Mouse (Mus musculus) MEL (cell line): Measurements from ENCODE around the gene Irgm1. TPM values are rescaled to one million over a fixed set of nuclear protein-coding genes. Genes with fewer than 3 reads are reported as not detected.

ENCODE experiments used
- DNase-seq: peaks from one replicate; pipeline ENCODE4 v3.0.0; 2011; ENCODE audit warnings: low read depth, low spot score
- H3K27ac ChIP-seq: 2 replicates; pipeline ENCODE4 v1.5.1; 2012; ENCODE audit warnings: low read depth, mild to moderate bottlenecking, control low read depth, low read length, moderate library complexity; ENCODE audit not compliant: control insufficient read depth
- H3K27me3 ChIP-seq, 2 experiments: fragments of 150-350 bp in 1 of 2; sonication (generic) in 1 of 2; 2 replicates each; pipeline ENCODE4 v1.6.1; 2012; ENCODE audit warnings: low read length in 2 of 2, mild to moderate bottlenecking in 2 of 2, improper control_type of control experiment in 1 of 2, moderate library complexity in 1 of 2; ENCODE audit not compliant: insufficient read depth in 2 of 2, control insufficient read depth in 1 of 2
- H3K36me3 ChIP-seq, 2 experiments: 2 replicates each; pipeline ENCODE4 v1.6.1; 2012 to 2014; ENCODE audit warnings: low read length in 2 of 2, improper control_type of control experiment in 1 of 2, inconsistent platforms in 1 of 2, mild to moderate bottlenecking in 1 of 2; ENCODE audit not compliant: insufficient read depth in 2 of 2, control insufficient read depth in 1 of 2
- H3K4me1 ChIP-seq, 2 experiments: fragments of 150-350 bp in 1 of 2; sonication (generic) in 1 of 2; 2 replicates each; pipeline ENCODE4 v1.6.1; 2012; ENCODE audit warnings: low read length in 2 of 2, improper control_type of control experiment in 1 of 2, mild to moderate bottlenecking in 1 of 2; ENCODE audit not compliant: insufficient read depth in 2 of 2, control insufficient read depth in 1 of 2
- H3K4me3 ChIP-seq, 2 experiments: fragments of 150-350 bp in 1 of 2; sonication (generic) in 1 of 2; 2 replicates each; pipeline ENCODE4 v1.5.1; 2012; ENCODE audit warnings: low read depth in 2 of 2, low read length in 2 of 2, mild to moderate bottlenecking in 2 of 2, moderate library complexity in 2 of 2, control low read depth in 1 of 2, improper control_type of control experiment in 1 of 2; ENCODE audit not compliant: control insufficient read depth in 1 of 2, insufficient read depth in 1 of 2
- H3K79me2 ChIP-seq: 2 replicates; pipeline ENCODE4 v1.6.1; 2012; ENCODE audit warnings: mild to moderate bottlenecking, low read length, moderate library complexity; ENCODE audit not compliant: control insufficient read depth, poor library complexity, insufficient read depth
- H3K9ac ChIP-seq: 2 replicates; pipeline ENCODE4 v1.6.1; 2012; ENCODE audit warnings: low read depth, mild to moderate bottlenecking, control low read depth, low read length, moderate library complexity; ENCODE audit not compliant: control insufficient read depth, poor library complexity, severe bottlenecking
- H3K9me3 ChIP-seq: fragments of 150-350 bp; sonication (generic); replicated peaks from 2 replicates; pipeline ENCODE4 v1.6.1; 2012; ENCODE audit warnings: mild to moderate bottlenecking, low read length, improper control_type of control experiment, moderate library complexity; ENCODE audit not compliant: insufficient read depth
- CHD1 ChIP-seq: IDR thresholded peaks from 2 replicates; pipeline ENCODE4 v1.6.1; 2012; ENCODE audit warnings: low read depth, mild to moderate bottlenecking, inconsistent platforms, low read length, improper control_type of control experiment
- CTCF ChIP-seq, 3 experiments: IDR thresholded peaks in 2 of 3; conservative IDR thresholded peaks in 1 of 3; 2 replicates each; pipeline ENCODE4 v1.5.1; 2011 to 2012; ENCODE audit warnings: low read length in 3 of 3, low read depth in 2 of 3, mild to moderate bottlenecking in 2 of 3, improper control_type of control experiment in 1 of 3, inconsistent platforms in 1 of 3, mixed read lengths in 1 of 3, moderate library complexity in 1 of 3; ENCODE audit not compliant: control insufficient read depth in 1 of 3, insufficient read depth in 1 of 3, poor library complexity in 1 of 3, severe bottlenecking in 1 of 3
- E2F4 ChIP-seq: IDR thresholded peaks from 2 replicates; pipeline ENCODE4 v1.6.1; 2011; ENCODE audit warnings: low read depth, low read length, improper control_type of control experiment, borderline replicate concordance
- ETS1 ChIP-seq: IDR thresholded peaks from 2 replicates; pipeline ENCODE4 v1.6.1; 2012; ENCODE audit warnings: low read depth, mild to moderate bottlenecking, inconsistent platforms, low read length, improper control_type of control experiment, moderate library complexity
- KAT2A ChIP-seq: conservative IDR thresholded peaks from 2 replicates; pipeline ENCODE4 v1.6.1; 2012; ENCODE audit warnings: low read depth, low read length, improper control_type of control experiment, inconsistent platforms
- MAX ChIP-seq: IDR thresholded peaks from 2 replicates; pipeline ENCODE4 v1.6.1; 2011; ENCODE audit warnings: low read length, improper control_type of control experiment
- MXI1 ChIP-seq: IDR thresholded peaks from 2 replicates; pipeline ENCODE4 v1.6.1; 2011; ENCODE audit warnings: mild to moderate bottlenecking, low read depth, low read length, improper control_type of control experiment
- MYC ChIP-seq: IDR thresholded peaks from 2 replicates; pipeline ENCODE4 v1.6.1; 2011; ENCODE audit warnings: low read depth, mild to moderate bottlenecking, low read length, improper control_type of control experiment, moderate library complexity
- NELFE ChIP-seq: IDR thresholded peaks from 2 replicates; pipeline ENCODE4 v1.6.1; 2011; ENCODE audit warnings: low read depth, low read length, improper control_type of control experiment
- NRF1 ChIP-seq: IDR thresholded peaks from 2 replicates; pipeline ENCODE4 v1.6.1; 2014; ENCODE audit warnings: low read depth, mild to moderate bottlenecking, inconsistent platforms, low read length, improper control_type of control experiment, moderate library complexity; ENCODE audit not compliant: poor library complexity, insufficient read depth, severe bottlenecking
- POLR2A ChIP-seq, 2 experiments: IDR thresholded peaks; 2 replicates each; pipeline ENCODE4 v1.6.1; 2011 to 2012; ENCODE audit warnings: low read length in 2 of 2, mild to moderate bottlenecking in 2 of 2, control low read depth in 1 of 2, improper control_type of control experiment in 1 of 2, low read depth in 1 of 2, moderate library complexity in 1 of 2; ENCODE audit not compliant: control insufficient read depth in 1 of 2, insufficient read depth in 1 of 2, poor library complexity in 1 of 2
- POLR2AphosphoS5 ChIP-seq: IDR thresholded peaks from 2 replicates; pipeline ENCODE4 v1.6.1; 2012; ENCODE audit warnings: low read depth, borderline replicate concordance, mild to moderate bottlenecking, inconsistent platforms, low read length, moderate library complexity, mixed read lengths
- SIN3A ChIP-seq: IDR thresholded peaks from 2 replicates; pipeline ENCODE4 v1.6.1; 2012; ENCODE audit warnings: low read length, improper control_type of control experiment, inconsistent platforms
- TAL1 ChIP-seq: IDR thresholded peaks from 2 replicates; pipeline ENCODE4 v1.6.1; 2012; ENCODE audit warnings: mild to moderate bottlenecking, inconsistent platforms, low read length, moderate library complexity, mixed read lengths
- TBP ChIP-seq: IDR thresholded peaks from 2 replicates; pipeline ENCODE4 v1.8.0; 2011; ENCODE audit warnings: low read depth, low read length, improper control_type of control experiment
- USF1 ChIP-seq: IDR thresholded peaks from 2 replicates; pipeline ENCODE4 v1.6.1; 2014; ENCODE audit warnings: low read depth, mild to moderate bottlenecking, inconsistent platforms, low read length, improper control_type of control experiment, moderate library complexity
- ZKSCAN1 ChIP-seq: IDR thresholded peaks from 2 replicates; pipeline ENCODE4 v1.6.1; 2012; ENCODE audit warnings: low read depth, mild to moderate bottlenecking, inconsistent platforms, low read length, improper control_type of control experiment, moderate library complexity
- ZMIZ1 ChIP-seq: IDR thresholded peaks from 2 replicates; pipeline ENCODE4 v1.6.1; 2012; ENCODE audit warnings: low read depth, mild to moderate bottlenecking, inconsistent platforms, low read length, improper control_type of control experiment, moderate library complexity
- polyA plus RNA-seq, 2 experiments: library from polyadenylated mRNA; stranded (reverse) in 1 of 2; unstranded in 1 of 2; fragments of >175 nt in 1 of 2; fragments of >200 nt in 1 of 2; gene quantifications; 2 replicates each; pipeline versions ENCODE4 v1.2.1 to v1.2.4; 2012; ENCODE audit warnings: low replicate concordance in 2 of 2, low read depth in 1 of 2; ENCODE audit not compliant: insufficient read length in 2 of 2, insufficient read depth in 1 of 2, missing spikeins in 1 of 2
- total RNA-seq: library from RNA; depleted of rRNA; stranded (reverse); fragments of 300-350 nt; gene quantifications from 2 replicates; pipeline ENCODE4 v1.2.3, GENCODE M21; 2012

The Irgm1 gene
- total and polyA plus RNA-seq, 3 experiments = 10.0 to 10.7 TPM; not detected in 1

DNA sequence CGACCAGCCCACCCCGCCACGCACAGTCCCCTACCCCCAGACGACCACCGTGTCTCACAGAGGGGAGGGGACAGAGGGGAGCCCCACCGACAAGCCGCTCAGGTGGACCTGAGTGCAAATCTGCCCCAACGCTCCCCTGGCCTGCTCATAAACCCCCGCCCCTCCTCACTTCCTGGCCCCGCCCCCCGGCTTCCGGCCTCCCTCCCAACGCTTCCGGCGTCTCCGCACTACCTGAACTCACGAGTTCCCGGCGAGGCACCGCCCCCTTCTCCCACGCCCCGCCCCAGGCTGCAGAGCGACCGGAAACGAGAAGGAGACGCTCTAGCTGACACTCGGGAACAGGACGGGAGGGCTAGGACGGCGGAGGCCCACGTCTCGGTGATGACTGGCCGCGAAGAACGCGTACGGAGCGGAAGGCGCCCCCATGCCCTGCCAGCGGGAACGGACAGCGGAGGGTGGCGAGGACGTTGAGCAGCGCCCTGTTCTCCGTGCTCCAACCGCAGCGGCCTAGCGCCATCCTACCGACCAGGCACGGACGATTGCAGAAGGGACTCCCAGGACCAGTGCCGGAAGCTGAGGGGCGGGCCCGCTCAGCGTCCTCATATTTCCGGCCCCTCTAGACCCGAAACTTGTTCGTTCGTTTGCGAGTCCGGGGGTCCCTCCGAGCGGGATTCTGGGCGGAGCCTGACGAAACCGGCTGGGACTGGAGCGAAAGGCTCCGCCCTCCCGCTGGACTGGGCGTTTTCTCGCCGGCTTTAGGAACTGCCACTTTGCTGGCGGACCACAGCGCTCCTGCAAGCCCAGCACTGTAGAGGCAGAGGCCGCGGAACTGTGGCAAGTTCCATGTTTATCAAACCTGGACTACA, 54.5 kb downstream of the Irgm1 start, which contains the start of gene Trim41 (continued):
- peak; percentile 69 for TF ChIP-seq ZMIZ1
- peak; percentile 85 to 87 for TF ChIP-seq POLR2A (IDR thresholded peaks at IDR 0.05; ENCODE audit: control insufficient read depth in 1 of 2, insufficient read depth in 1 of 2, low read depth in 1 of 2, low read length in 2 of 2, poor library complexity in 1 of 2)
- TF ChIP-seq E2F4 = no peak
- peak; percentile 60; the same call in 1 of the 2 replicates for TF ChIP-seq ETS1
- peak; percentile 63 for TF ChIP-seq USF1
- peak; percentile 55; the same call in 1 of the 2 replicates for TF ChIP-seq CHD1
- TF ChIP-seq CTCF (IDR thresholded peaks at IDR 0.05 in 2 of 3, conservative IDR thresholded peaks at IDR 0.05 in 1 of 3; ENCODE audit: control insufficient read depth in 1 of 3, insufficient read depth in 1 of 3, low read depth in 2 of 3, low read length in 3 of 3, poor library complexity in 1 of 3, severe bottlenecking in 1 of 3) = no peak
- TF ChIP-seq MXI1 = peak; percentile 90
- TF ChIP-seq MAX = no peak; the same call in 1 of the 2 replicates
- TF ChIP-seq NELFE = peak; percentile 80
- peak; percentile 80 for TF ChIP-seq KAT2A
- TF ChIP-seq TAL1 = no peak
- peak; percentile 53; the same call in 1 of the 2 replicates for TF ChIP-seq MYC
- TF ChIP-seq SIN3A = peak; percentile 91
- TF ChIP-seq, all 39 proteins: peak for 19

DNA sequence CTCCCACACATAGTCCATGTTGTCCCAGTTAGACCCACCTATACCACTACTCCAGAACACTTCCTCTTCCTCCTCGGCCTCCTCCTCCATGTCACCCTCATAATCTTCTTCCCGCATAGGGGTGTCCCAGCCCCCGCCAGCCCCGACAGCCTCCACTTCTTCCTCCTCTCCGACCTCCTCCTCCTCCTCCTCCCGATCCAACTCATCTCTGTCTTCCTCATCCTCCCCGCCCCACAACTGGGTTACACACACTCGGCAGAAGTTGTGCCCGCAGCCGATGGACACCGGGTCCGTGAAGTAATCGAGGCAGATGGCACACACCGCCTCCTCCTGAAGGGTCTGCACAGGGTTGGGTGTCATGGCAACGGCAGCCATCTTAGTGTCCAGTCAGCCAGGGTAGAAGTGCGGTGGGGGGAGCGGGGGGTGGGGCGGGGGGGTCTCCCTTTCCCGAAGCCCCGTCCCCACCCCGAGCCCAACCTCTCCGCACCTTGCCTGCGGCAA, 55.2 kb downstream of the Irgm1 start:
- Histone ChIP-seq H3K4me1 (peaks cover 14 to 41% of the 10 kb centered on the region in 2 experiments), H3K27ac (peak overlapping the region; percentile 70), H3K4me3 (peak overlapping the region; percentile 81 to 91), H3K36me3 (peaks cover 0 to 45% of the 10 kb centered on the region in 2 experiments; a peak in 2 of 4 replicates), H3K9ac (peak overlapping the region; percentile 82), H3K9me3 (no peaks in the 10 kb centered on the region)
- DNase-seq = peak; percentile 77
- TF ChIP-seq ZKSCAN1 (no peak), TBP (0 out of 2 replicates have a peak, but pooled peaks have one; percentile 7), POLR2AphosphoS5 (no peak), NRF1 (no peak), CHD1 (peak; percentile 86; the same call in 1 of the 2 replicates)
- TF ChIP-seq, all 39 proteins: peak for 2
- H3K27me3 ChIP-seq = no peaks in the 10 kb centered on the region
- H3K79me2 ChIP-seq = peaks cover 28% of the 10 kb centered on the region
